Mouse (Mus musculus): Measurements from ENCODE around the gene Tcf21.
A peak's percentile ranks its signal among the peaks of the same experiment; 100 is the strongest.

Tcf21 gene

DNA sequence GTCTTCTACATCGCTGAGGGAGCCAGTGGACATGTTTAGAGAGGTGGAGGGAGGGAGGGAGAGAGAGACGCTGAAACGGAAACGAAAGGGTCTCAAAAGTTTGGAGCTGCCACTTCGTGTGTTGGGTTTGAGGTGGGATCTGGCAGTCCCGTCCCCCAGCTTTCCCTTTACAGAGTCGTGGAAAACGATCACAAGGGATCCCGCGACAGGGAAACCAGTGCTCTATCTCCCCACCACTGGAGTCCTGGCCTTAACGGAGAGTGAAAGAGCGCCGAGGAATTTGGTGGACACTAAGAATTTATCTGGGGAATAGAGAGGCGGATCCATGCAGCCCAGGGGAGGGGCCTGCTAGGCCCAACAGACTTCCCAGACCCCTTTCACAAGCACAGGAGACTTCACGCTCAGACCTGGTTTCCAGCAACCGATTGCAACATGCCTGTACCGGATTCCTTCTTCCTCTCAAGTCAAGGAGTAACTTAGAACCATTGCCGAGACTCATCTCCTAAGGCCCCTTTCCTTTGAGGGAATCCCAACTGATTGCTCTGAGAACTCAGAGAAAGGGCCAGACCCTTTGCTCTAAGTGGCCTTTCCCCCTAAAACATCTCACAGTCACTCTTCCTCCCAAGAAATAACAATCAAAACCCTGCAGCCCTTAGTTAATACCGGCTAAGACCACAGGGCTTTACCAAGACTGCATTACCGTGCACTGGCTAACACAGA lies at the start of gene Tcf21:
Tcf21 (minus strand) TSS at position 304 of the 720 bp plus-strand sequence.
- DNase-seq, result no peak

GRCm38 (mm10) chr10:22868386-22868918 lies 48.5 kb upstream of the Tcf21 start:
- no peak for DNase-seq

DNA sequence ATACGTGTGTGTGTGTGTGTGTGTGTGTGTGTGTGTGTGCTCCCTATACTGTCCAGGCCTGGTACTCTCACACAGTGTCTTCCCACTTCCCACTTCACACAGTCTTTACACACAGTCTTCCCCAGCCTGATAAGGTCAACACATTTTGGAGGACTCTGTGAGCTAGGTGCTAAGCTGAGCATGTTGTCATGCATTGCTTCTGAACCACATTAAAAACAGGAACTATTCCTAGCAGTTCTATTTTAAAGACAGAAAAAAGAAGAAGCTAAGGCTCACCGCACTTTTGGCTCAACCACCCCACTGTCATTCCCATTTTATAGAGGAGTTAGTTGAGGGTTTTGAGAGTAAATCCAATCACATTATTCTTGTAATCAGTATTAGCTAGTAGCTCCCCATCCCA lies 47.2 kb upstream of the Tcf21 start:
- no peak for DNase-seq

GRCm38 (mm10) chr10:22858111-22858510 lies 38.1 kb upstream of the Tcf21 start:
- peak; percentile 16 for DNase-seq

- DNase-seq, result no peak
These were observed 34.4 kb upstream of the Tcf21 start for GRCm38 (mm10) chr10:22854330-22854729.

GRCm38 (mm10) chr10:22845351-22845750 lies 25.4 kb upstream of the Tcf21 start:
- no peak for DNase-seq

DNA sequence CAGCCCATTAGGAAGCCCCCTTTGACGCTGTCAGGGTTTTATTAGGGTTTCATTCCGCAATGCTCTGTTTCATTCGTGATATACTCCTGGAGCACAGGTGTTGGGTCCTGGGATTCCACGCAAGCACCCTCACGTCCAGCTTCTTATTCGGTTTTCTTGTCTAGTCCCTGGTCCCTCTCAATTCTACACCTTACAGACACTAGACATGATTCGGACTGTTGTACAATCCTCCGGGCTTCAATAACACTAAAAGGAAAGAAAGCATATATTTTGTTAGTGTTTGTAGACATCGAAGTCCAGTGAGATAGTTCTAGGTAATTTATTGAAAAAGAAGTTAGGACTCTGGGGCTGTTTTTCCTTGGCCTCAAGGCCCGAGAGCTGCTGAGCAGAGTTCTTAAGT lies 24.8 kb upstream of the Tcf21 start:
- no peak for DNase-seq

GRCm38 (mm10) chr10:22843440-22844361 lies 23.7 kb upstream of the Tcf21 start:
- DNase-seq, result no peak

DNA sequence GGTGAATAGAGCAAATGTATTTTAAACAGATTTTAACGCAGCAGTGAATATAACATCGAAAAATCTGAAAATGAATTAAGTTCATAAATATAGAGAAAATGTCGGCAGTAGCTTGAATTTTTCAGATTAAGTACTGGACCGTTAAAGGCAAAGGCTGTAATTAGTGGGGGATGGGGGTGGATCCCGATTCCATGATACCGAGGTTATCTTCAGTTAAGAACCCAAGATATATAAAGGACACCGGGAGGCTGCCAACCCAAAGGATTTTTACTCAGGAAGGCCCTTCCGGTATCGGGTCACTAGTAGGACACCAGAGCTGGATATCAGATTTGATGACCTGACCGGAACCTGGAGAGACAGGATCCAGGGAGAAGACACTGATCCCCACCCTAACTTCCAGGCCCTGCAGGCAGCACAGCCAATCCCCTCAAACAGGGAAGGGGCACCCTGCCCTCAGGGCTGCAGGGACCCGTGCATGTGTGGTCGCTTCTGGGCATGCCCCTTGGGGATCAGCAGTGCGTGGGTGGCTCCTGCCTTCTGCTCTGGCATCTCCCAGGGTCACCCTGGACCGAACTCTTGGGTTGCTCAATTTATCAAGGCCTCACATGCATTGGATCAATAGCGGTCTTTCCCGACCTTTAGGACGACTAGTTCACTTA lies 22.9 kb upstream of the Tcf21 start:
- DNase-seq, result no peak

DNA sequence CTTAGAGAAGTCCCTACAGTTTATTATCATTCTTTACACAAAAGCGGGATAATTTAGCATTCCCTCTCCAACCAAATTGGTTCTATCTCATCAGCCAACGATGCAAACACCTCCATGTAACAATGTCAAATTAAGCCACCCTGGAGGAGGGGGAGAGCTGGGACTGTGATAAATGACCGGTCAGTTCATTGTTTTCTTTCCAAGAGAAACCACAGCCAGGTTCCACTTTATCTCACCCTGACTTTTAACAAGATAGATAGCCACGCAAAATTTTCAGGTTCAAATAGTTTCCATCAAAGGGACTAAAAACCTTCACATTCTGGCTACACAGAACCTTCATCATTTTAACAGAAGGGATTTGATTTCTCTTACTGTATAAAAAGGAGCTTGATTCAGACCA lies 22.1 kb upstream of the Tcf21 start:
- no peak for DNase-seq

- no peak for DNase-seq
These were observed 6.3 kb upstream of the Tcf21 start for GRCm38 (mm10) chr10:22826244-22826643.

DNA sequence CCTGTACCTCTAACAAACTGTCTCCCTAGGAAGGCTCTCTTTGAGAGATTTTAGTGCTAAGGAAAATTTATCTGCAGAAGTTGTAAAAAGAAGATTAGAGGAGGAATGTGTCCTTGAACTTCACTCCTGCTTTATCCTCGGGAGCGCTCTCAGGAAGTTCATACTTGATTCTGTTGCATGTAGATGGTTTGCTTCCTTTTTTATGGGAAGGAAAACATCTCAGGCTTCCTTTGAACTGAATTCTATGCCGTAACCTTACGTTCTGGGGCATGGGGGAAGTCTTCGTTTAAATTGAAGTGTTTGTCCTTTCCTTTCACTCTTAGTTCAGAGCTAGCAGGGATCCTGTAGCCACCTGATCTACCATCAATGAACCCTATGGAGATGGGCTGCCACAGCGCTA lies 2.9 kb upstream of the Tcf21 start:
- DNase-seq, result no peak

GRCm38 (mm10) chr10:22822486-22822885 lies 2.5 kb upstream of the Tcf21 start:
- no peak for DNase-seq

GRCm38 (mm10) chr10:22821709-22822108 lies 1.7 kb upstream of the Tcf21 start:
- no peak for DNase-seq

DNA sequence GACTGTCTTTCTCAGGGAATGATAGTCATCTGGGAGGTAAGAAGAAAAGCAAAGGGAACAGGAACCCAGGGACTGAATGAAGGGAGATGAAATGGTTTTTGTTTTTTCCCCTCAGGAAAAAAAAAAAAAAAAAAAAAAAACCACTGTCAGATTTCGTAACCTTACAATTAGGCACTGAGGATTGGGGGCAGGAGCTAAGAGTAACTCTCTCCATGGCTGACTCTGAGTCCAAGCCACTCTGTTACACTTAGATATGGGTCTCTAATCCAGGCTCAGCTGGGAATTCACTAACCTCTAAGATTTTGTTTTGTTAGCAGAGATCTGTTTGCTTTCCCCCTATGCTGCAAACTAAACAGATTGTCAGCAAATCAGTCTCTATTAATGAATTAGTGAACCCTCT lies 1.3 kb upstream of the Tcf21 start:
- no peak for DNase-seq

DNA sequence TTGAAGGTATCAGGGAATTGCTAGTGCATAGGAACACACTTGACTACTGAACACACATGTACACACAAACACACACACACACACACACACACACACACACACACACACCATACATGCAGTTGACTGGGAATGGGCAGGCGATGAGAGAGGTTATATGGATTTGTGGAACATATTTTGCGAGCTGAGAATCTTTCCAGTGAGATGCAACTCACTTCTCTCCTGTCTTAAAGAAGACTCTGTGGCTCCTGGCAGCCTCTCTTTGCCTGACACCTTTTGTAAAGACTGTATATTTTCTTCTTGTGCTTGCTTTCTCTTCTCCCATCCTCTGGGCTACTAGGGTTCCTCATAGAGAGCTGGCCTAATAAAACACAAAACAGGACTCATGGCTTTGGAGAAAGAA lies 867 bp upstream of the Tcf21 start:
- DNase-seq, result no peak

- DNase-seq, result no peak
These were observed 619 bp downstream of the Tcf21 start for GRCm38 (mm10) chr10:22819239-22819870.

DNA sequence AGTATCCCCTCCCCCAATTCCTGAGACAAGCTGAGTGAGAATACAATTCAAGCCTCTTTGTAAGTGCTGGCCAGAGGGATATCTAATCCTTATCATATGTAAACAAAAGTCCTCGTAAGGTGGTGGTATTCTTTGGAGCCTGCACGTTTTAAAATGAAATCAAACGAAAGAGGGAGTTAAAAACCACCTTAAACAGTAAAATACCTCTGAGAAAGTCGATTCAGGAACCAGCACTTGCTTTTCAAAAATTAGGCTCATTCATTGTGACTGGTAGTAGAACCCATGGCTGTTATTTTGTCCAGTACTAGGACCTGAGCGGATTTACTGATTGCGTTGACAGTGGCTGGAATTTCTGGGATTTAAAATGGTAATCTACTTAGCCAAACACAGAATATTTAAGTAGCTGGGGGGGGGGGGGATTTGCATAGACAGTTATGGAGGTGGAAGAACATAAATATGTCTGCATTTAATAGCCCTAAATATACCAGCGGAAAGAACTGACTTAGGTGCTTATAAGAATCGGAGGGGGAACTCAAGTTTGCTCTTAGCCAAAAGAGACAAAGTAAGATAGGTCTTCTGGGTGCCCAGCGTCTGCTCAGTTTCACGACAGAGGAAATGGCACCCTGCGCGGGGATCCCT lies 1.3 kb downstream of the Tcf21 start:
- no peak for DNase-seq

DNA sequence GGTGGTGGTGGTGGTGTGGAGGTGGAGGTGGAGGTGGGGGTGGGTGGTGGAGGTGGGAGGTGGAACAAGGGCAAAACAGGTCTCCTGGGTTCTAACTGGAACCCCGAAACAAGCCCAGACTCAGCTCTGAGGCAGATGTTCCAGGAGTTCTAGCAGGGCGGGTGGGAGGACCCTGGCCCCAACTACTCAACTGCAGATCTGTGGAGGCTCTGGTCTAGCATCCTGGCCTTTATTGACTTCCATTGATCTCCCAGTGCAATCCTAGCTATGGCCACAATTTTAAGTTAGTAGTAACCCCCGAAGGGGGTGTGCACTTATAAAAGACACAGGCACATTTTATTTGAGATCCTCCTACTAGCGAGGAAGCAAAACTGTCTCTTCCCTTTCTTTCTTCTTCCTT lies 2.0 kb downstream of the Tcf21 start:
- no peak for DNase-seq

- DNase-seq, result no peak
These were observed 2.4 kb downstream of the Tcf21 start for GRCm38 (mm10) chr10:22817561-22817960.

GRCm38 (mm10) chr10:22816237-22816762 lies 3.7 kb downstream of the Tcf21 start:
- no peak for DNase-seq

Measured in thymus, postnatal 25 days (tissue).